ENCODE assay signal across 8 mouse cellular contexts in the genomic region with DNA sequence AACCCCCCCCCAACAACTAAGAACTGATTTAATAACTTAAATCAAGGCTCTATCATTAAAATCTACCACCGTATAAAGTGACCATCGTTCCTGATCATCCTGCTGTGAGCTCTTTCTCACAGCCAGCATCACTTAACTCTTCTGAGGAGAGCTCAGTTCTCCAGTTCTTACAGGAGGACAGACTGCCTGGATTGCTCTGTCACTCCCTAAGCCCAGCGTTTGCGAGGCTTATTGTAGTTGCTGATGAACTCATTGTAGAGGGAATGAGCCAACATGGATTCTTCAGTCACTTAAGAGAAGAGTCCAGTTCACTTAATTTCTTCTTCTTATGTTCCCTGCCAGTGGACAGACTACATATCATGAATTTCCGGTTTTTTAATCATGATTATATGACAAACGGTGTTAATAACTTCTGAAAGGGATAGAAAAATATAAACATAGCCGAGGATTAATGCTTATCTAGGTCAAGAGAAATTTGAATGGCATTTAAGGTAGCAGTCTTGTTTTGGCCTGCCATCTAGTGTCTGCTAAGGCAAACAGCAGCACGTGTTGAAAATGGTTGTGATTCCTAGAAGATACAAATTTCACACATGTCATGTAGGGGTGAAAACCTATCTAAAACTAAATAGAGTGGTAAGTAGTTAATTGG. TPM values are rescaled to one million over a fixed set of nuclear protein-coding genes. Genes with fewer than 3 reads are reported as not detected.
DNase-seq lines count a peak whose midpoint lies in the region; ATAC-seq and TF ChIP-seq lines count a peak whose summit lies in the region.

No protein-coding gene starts in this region.

- H3K4me2 ChIP-seq in stomach, postnatal 0 days (replicated peaks; ENCODE audit: low read depth), result no peak overlapping the region

- DNase-seq in cerebellum, adult 9-10 months, result peak; percentile 61
- no peak for DNase-seq in cerebellum, postnatal 36 days
- DNase-seq in left cerebral cortex, postnatal 14 days (ENCODE audit: low spot score in 2 of 2), result peak; percentile 47 to 49
- no peak for DNase-seq in left cerebral cortex, adult 8-10 months (ENCODE audit: low spot score in 2 of 2)
- peak; percentile 63 for DNase-seq in NIH3T3 (ENCODE audit: low read depth)
- DNase-seq in stomach, postnatal 0 days (ENCODE audit: low spot score), result no peak
- no peak for DNase-seq in gastrocnemius, postnatal 36 days

- no peak overlapping the region for H3K9ac ChIP-seq in stomach, postnatal 0 days (ENCODE audit: low read length)

- no peaks in the 10 kb centered on the region for H3K36me3 ChIP-seq in stomach, postnatal 0 days (ENCODE audit: control insufficient read depth, insufficient read depth, low read length)

- no peak overlapping the region for H3K27ac ChIP-seq in stomach, postnatal 0 days (replicated peaks)

- H3K4me3 ChIP-seq in stomach, postnatal 0 days (ENCODE audit: low read depth, low read length), result no peak overlapping the region

- intact Hi-C loops in left cerebral cortex, postnatal 14 days (cut with DNase I), result loop anchor here (1.0 kb wide), 1 partner anchor 31 kb away; no protein-coding TSS in a partner anchor
- intact Hi-C loops in gastrocnemius, postnatal 36 days (cut with DNase I), result loop anchor here (1.0 to 10.0 kb wide), 2 partner anchors 31 to 107 kb away; a partner anchor contains a TSS

- H3K27me3 ChIP-seq in stomach, postnatal 0 days (ENCODE audit: control insufficient read depth, insufficient read depth, low read length), result no peaks in the 10 kb centered on the region

- WGBS in stomach, postnatal 0 days, result 23% methylated on average over 8 of the region's 8 CpGs

- TF ChIP-seq EP300 in stomach, postnatal 0 days (optimal IDR thresholded peaks at IDR 0.05), result no peak

- no peaks in the 10 kb centered on the region for H3K9me3 ChIP-seq in stomach, postnatal 0 days (ENCODE audit: control insufficient read depth, low read length)

- peak; percentile 94 for TF ChIP-seq CTCF in stomach, postnatal 0 days (IDR thresholded peaks at IDR 0.05; ENCODE audit: low read depth)

- ATAC-seq in inflammation-experienced regulatory T-cells, adult 6 months, result peak; percentile 90
- ATAC-seq in stomach, postnatal 0 days (ENCODE audit: low FRiP score, low TSS enrichment), result no peak

- no peaks in the 10 kb centered on the region for H3K4me1 ChIP-seq in stomach, postnatal 0 days (replicated peaks; ENCODE audit: control insufficient read depth, insufficient read depth)

RNA-seq across cellular contexts. Expression of a gene that starts 6.3 kb away (rescaled TPM):
- total RNA-seq in left cerebral cortex, postnatal 14 days (2021), result 10 to 100 TPM; 55.8 to 75.9 TPM
- total RNA-seq in left cerebral cortex, adult 8-10 months (2022), result 10 to 100 TPM; 69.7 to 80.4 (median 72.8) TPM
- 10 to 100 TPM in 2 of 3 experiments, 1 to 10 TPM in 1; 8.7 to 14.8 (median 11.1) TPM for polyA plus RNA-seq in inflammation-experienced regulatory T-cells, adult 6 months (2017; shearing (Covaris generic))
- 96.1 and 104 TPM in 2 replicates for polyA plus RNA-seq in stomach, postnatal 0 days (2015; fragmentation: Nextera tagmentation; extraction: Ambion mirVana)
- total RNA-seq in gastrocnemius, postnatal 36 days (2021), result 100 to 1,000 TPM; 188 to 225 TPM

RNA-seq across cellular contexts. Expression of a gene that starts 13.1 kb away (rescaled TPM):
- total RNA-seq in left cerebral cortex, postnatal 14 days (2021), result 1 to 10 TPM; 6.8 to 7.2 TPM
- 1 to 10 TPM; 1.1 to 3.3 (median 2.8) TPM for total RNA-seq in left cerebral cortex, adult 8-10 months (2022)
- polyA plus RNA-seq in inflammation-experienced regulatory T-cells, adult 6 months (2017; shearing (Covaris generic)), result 1 to 10 TPM in 1 of 3 experiments, not detected in 2; 2.5 TPM
- 1.2 and 1.8 TPM in 2 replicates for polyA plus RNA-seq in stomach, postnatal 0 days (2015; fragmentation: Nextera tagmentation; extraction: Ambion mirVana)
- 1 to 10 TPM; 4.5 to 4.6 TPM for total RNA-seq in gastrocnemius, postnatal 36 days (2021)

RNA-seq across cellular contexts. Expression of a gene that starts 14.3 kb away (rescaled TPM):
- total RNA-seq in left cerebral cortex, postnatal 14 days (2021), result 10 to 100 TPM; 18.8 to 20.7 TPM
- 10 to 100 TPM; 12.3 to 18.8 (median 16.3) TPM for total RNA-seq in left cerebral cortex, adult 8-10 months (2022)
- polyA plus RNA-seq in inflammation-experienced regulatory T-cells, adult 6 months (2017; shearing (Covaris generic)), result 1 to 10 TPM in 2 of 3 experiments, not detected in 1; 2.5 to 2.8 TPM
- 0.40 and 0.91 TPM in 2 replicates for polyA plus RNA-seq in stomach, postnatal 0 days (2015; fragmentation: Nextera tagmentation; extraction: Ambion mirVana)
- 1 to 10 TPM; 5.1 to 7.0 TPM for total RNA-seq in gastrocnemius, postnatal 36 days (2021)

RNA-seq across cellular contexts. Expression of a gene that starts 18.6 kb away (rescaled TPM):
- total RNA-seq in left cerebral cortex, postnatal 14 days (2021), result 10 to 100 TPM; 30.0 to 36.8 TPM
- 10 to 100 TPM; 18.4 to 30.4 (median 21.0) TPM for total RNA-seq in left cerebral cortex, adult 8-10 months (2022)
- 10 to 100 TPM in 1 of 3 experiments, not detected in 2; 14.8 TPM for polyA plus RNA-seq in inflammation-experienced regulatory T-cells, adult 6 months (2017; shearing (Covaris generic))
- 7.3 and 15.7 TPM in 2 replicates for polyA plus RNA-seq in stomach, postnatal 0 days (2015; fragmentation: Nextera tagmentation; extraction: Ambion mirVana)
- total RNA-seq in gastrocnemius, postnatal 36 days (2021), result 10 to 100 TPM in 1 of 2 experiments, 1 to 10 TPM in 1; 9.4 to 10.3 TPM

RNA-seq across cellular contexts. Expression of a gene that starts 19.8 kb away (rescaled TPM):
- 10 to 100 TPM; 16.5 to 23.8 TPM for total RNA-seq in left cerebral cortex, postnatal 14 days (2021)
- 10 to 100 TPM in 1 of 4 experiments, 1 to 10 TPM in 3; 5.3 to 12.2 (median 8.1) TPM for total RNA-seq in left cerebral cortex, adult 8-10 months (2022)
- 1 to 10 TPM in 1 of 3 experiments, not detected in 2; 1.1 TPM for polyA plus RNA-seq in inflammation-experienced regulatory T-cells, adult 6 months (2017; shearing (Covaris generic))
- polyA plus RNA-seq in stomach, postnatal 0 days (2015; fragmentation: Nextera tagmentation; extraction: Ambion mirVana), result 3.9 and 6.7 TPM in 2 replicates
- 10 to 100 TPM; 14.2 to 14.3 TPM for total RNA-seq in gastrocnemius, postnatal 36 days (2021)

Comparison
In these comparisons a context has a peak if more than half of its experiments do, and no peak if none do; other contexts are left out.
1. DNase-seq: peak in cerebellum, adult 9-10 months (single experiment), left cerebral cortex, postnatal 14 days (2 of 2) and NIH3T3 (single experiment); none in cerebellum, postnatal 36 days (0 of 2), left cerebral cortex, adult 8-10 months (0 of 2), stomach, postnatal 0 days (single experiment) and gastrocnemius, postnatal 36 days (0 of 2).